Mouse (Mus musculus) urinary bladder, postnatal 10 days (tissue): ENCODE data around the gene Bcl2l13.
"Not testable (repeated sequence)": the region's sequence is repeated elsewhere in the genome, so short reads cannot be mapped to it uniquely, and the experiment has no call there.

Experiments used
- DNase-seq: peaks from one replicate; pipeline ENCODE4 v3.0.0; 2022; ENCODE audit warnings: low spot score

Bcl2l13 gene

GRCm38 (mm10) chr6:120901776-120902645, 66.0 kb downstream of the Bcl2l13 start:
- no peak for DNase-seq

GRCm38 (mm10) chr6:120903450-120903912, 67.5 kb downstream of the Bcl2l13 start:
- no peak for DNase-seq

DNA sequence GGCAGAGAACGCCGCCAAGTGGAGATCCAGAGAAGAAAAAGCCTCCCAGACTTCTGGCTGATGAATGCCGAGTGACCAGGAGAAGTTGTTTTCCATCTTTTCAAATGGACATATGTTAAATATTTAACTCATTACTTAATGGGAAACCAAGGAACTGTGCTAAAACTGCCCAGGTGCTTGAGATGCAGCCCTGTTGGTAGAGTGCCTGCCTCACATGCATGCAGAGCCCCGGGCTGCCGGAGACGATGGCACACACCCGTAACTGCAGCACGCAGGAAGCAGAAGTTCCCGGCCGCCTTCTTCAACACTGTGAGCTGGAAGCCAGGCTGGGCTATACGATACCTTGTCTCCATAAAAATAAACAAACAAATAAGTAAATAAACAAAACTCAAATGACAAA, 67.9 kb downstream of the Bcl2l13 start:
- no peak for DNase-seq

- no peak for DNase-seq
Measured at GRCm38 (mm10) chr6:120905111-120905510, 69.1 kb downstream of the Bcl2l13 start.

DNA sequence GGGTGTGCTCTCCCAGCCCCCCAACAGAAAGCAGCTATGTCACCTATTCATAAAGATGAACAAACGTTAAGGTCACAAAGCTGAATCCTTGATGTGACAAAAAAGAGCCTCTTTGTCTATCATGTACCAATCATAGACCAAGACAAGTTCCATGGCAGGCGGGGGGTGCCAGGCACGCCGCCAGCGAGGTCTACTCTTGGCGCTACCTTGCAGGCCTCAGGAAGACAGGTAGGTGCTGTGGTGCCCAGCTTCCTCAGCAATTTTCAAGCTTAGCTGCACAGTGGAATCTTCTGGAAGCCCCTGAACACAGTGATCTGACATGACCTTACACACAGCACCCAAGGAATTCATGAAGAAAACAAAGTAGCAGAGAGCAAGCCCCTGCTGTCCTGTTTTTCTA, 70.5 kb downstream of the Bcl2l13 start:
- DNase-seq = no peak

GRCm38 (mm10) chr6:120907876-120908597, 72.0 kb downstream of the Bcl2l13 start:
- DNase-seq = not testable (repeated sequence)

- DNase-seq = no peak
Measured at GRCm38 (mm10) chr6:120909501-120909900, 73.5 kb downstream of the Bcl2l13 start.

GRCm38 (mm10) chr6:120911213-120912007, 75.4 kb downstream of the Bcl2l13 start:
- no peak for DNase-seq

- no peak for DNase-seq
Measured at GRCm38 (mm10) chr6:120912931-120913330, 76.9 kb downstream of the Bcl2l13 start.

GRCm38 (mm10) chr6:120913783-120914182, 77.8 kb downstream of the Bcl2l13 start:
- no peak for DNase-seq

- DNase-seq = no peak
Measured at GRCm38 (mm10) chr6:120914533-120914910, 78.5 kb downstream of the Bcl2l13 start.

- DNase-seq = no peak
Measured at GRCm38 (mm10) chr6:120914911-120915648, 79.1 kb downstream of the Bcl2l13 start.

GRCm38 (mm10) chr6:120915649-120915975, 79.6 kb downstream of the Bcl2l13 start:
- DNase-seq = no peak

- peak; percentile 66 for DNase-seq
Measured at GRCm38 (mm10) chr6:120916074-120916971, 80.3 kb downstream of the Bcl2l13 start, which contains the start of gene Bid. Gene Bid, minus strand, starts transcription at chr6:120916853.

- not testable (repeated sequence) for DNase-seq
Measured at GRCm38 (mm10) chr6:120916972-120917881, 81.2 kb downstream of the Bcl2l13 start.

- DNase-seq = no peak
Measured at GRCm38 (mm10) chr6:120917975-120918374, 82.0 kb downstream of the Bcl2l13 start.

DNA sequence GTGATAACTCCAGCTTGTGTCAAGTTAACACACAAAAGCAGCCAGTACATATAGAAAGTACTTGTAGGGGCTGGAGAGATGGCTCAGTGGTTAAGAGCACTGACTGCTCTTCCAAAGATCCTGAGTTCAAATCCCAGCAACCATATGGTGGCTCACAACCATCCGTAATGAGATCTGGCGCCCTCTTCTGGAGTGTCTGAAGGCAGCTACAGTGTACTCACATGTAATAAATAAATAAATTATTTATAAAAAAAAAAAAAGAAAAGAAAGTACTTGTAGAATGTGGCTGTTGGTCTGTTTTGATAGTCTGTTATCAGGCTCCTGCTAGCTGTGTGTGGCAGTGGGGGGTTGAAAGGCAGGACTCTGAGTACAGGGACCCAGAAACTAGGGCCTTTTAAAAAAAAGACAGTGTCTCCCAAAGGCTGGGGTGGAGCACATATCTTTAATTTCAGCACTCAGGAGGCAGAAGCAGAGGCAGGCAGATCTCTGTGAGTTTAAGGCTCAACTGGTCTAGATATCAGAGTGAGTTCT, 88.8 kb downstream of the Bcl2l13 start:
- DNase-seq = not testable (repeated sequence)

DNA sequence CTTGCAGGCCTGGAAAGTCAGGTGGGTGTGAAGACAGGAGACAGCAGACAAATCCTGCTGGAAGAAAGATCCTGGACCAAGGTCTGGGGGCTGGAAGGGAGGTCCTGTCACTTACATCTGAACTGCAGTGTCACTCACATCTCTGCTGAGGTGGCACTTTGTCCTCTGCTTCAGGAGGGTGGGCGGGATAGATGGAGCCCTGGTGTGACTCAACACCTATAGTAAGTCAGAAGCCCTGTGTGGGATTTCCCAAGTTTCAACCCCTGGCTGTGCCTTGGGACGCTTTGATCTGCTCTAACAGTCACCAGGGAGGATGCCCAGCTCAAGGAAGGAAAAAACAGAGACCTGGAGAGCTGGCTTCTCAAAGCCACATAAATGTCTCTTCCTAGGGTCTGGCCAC, 90.9 kb downstream of the Bcl2l13 start:
- no peak for DNase-seq

DNA sequence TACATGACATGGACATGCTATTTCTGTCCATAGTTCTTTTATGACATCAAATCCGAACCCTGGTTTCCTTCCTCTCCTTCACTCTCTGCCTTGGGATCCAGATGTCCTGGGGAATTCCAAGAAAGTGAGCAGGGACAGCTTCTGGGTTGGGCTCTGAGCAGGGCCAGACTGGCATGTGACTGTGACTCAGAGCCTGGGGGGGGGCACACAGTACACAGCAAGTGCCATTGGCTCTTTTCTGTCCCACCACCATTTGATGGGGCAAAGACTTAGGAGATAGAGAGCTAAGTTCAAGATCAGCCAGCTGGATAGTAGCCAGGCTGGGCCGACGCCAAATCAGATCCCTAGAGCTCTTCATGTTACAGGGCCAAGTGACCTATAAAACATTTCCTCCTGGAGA, 91.8 kb downstream of the Bcl2l13 start:
- DNase-seq = no peak
